Mouse (Mus musculus) urinary bladder, adult 18-20 months (tissue): ENCODE data around the gene Rph3a.
"Not testable (repeated sequence)": the region's sequence is repeated elsewhere in the genome, so short reads cannot be mapped to it uniquely, and the experiment has no call there.

ENCODE experiments used
- DNase-seq, 2 experiments: peaks; one replicate each; pipeline ENCODE4 v3.0.0; 2022; ENCODE audit warnings: low spot score in 2 of 2, mixed read lengths in 2 of 2

Gene Rph3a

GRCm38 (mm10) chr5:120974522-120974921 is 35.4 kb downstream of the Rph3a start:
- no peak for DNase-seq

- no peak for DNase-seq
Observed at GRCm38 (mm10) chr5:120972278-120972677, 37.6 kb downstream of the Rph3a start.

- DNase-seq = no peak
Observed at GRCm38 (mm10) chr5:120971326-120971725, 38.6 kb downstream of the Rph3a start.

GRCm38 (mm10) chr5:120969703-120970102 is 40.2 kb downstream of the Rph3a start:
- no peak for DNase-seq

GRCm38 (mm10) chr5:120968799-120969198 is 41.1 kb downstream of the Rph3a start:
- DNase-seq = no peak

- no peak for DNase-seq
Observed at GRCm38 (mm10) chr5:120968134-120968532, 41.8 kb downstream of the Rph3a start.

- no peak for DNase-seq
Observed at GRCm38 (mm10) chr5:120967355-120968133, 42.3 kb downstream of the Rph3a start.

- no peak for DNase-seq
Observed at GRCm38 (mm10) chr5:120966894-120967293, 43.0 kb downstream of the Rph3a start.

- no peak for DNase-seq
Observed at GRCm38 (mm10) chr5:120966156-120966555, 43.7 kb downstream of the Rph3a start.

- no peak for DNase-seq
Observed at GRCm38 (mm10) chr5:120961004-120961403, 48.9 kb downstream of the Rph3a start.

- no peak for DNase-seq
Observed at GRCm38 (mm10) chr5:120953974-120954373, 55.9 kb downstream of the Rph3a start.

GRCm38 (mm10) chr5:120952242-120952770 is 57.6 kb downstream of the Rph3a start:
- DNase-seq = no peak

GRCm38 (mm10) chr5:120942076-120942475 is 67.8 kb downstream of the Rph3a start:
- no peak for DNase-seq

GRCm38 (mm10) chr5:120938586-120938985 is 71.3 kb downstream of the Rph3a start:
- no peak for DNase-seq

GRCm38 (mm10) chr5:120937841-120938240 is 72.1 kb downstream of the Rph3a start:
- no peak for DNase-seq

- no peak for DNase-seq
Observed at GRCm38 (mm10) chr5:120933966-120934365, 75.9 kb downstream of the Rph3a start.

GRCm38 (mm10) chr5:120927036-120927435 is 82.9 kb downstream of the Rph3a start:
- DNase-seq = no peak

- DNase-seq = not testable (repeated sequence)
Observed at GRCm38 (mm10) chr5:120926311-120926710, 83.6 kb downstream of the Rph3a start.

- not testable (repeated sequence) for DNase-seq
Observed at GRCm38 (mm10) chr5:120924520-120924919, 85.4 kb downstream of the Rph3a start.

- DNase-seq = no peak
Observed at GRCm38 (mm10) chr5:120923969-120924368, 85.9 kb downstream of the Rph3a start.

- DNase-seq = no peak
Observed at GRCm38 (mm10) chr5:120920296-120920695, 89.6 kb downstream of the Rph3a start.

- DNase-seq = not testable (repeated sequence)
Observed at GRCm38 (mm10) chr5:120919156-120919935, 90.5 kb downstream of the Rph3a start.

GRCm38 (mm10) chr5:120914204-120914603 is 95.7 kb downstream of the Rph3a start, which contains the start of gene Oas1d:
Gene Oas1d, plus strand, starts transcription at chr5:120914536.
- not testable (repeated sequence) for DNase-seq
